Mouse (Mus musculus): ENCODE measurements around the gene Spint2.
A peak's percentile ranks its signal among the peaks of the same experiment; 100 is the strongest.

- TF ChIP-seq EP300 (IDR thresholded peaks at IDR 0.05; ENCODE audit: low read depth) (no peak), CTCF (IDR thresholded peaks at IDR 0.05; ENCODE audit: low read depth) (peak; percentile 20)
Measured at GRCm38 (mm10) chr7:29248261-29248841, 33.4 kb downstream of the Spint2 start, which contains the start of gene 2200002D01Rik.
